Mouse (Mus musculus): ENCODE results near the gene Gm28539. TPM values are rescaled to one million over a fixed set of nuclear protein-coding genes. Genes with fewer than 3 reads are reported as not detected.
"Not testable (repeated sequence)": the region's sequence is repeated elsewhere in the genome, so short reads cannot be mapped to it uniquely, and the experiment has no call there.

Gm28539 gene
- polyA plus RNA-seq, 1 experiment, result 0.81 TPM

DNA sequence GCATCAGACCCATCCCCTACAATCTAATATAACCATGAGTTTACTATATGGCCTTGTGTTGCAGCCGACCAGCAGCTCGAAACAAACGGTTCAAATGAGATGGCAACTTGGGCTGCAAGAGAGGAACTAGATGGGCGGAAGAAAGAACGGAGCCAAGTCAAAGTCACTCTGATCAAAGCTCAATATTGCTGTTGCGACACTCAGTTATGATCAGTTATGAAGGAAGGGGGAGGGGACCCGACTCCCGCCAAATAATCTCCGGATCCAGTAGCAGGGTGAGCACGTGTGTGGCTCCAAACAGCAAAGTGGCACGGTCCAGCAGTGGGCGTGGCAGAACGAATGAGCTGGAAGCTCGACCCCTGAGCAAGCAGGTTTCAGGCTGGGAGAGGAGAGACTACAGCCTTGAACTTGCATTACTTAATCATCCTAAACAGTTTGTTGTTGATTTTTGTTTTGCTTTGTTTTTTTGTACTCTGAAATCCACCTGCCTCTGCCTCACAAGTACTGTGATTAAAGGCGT lies 10.0 kb downstream of the Gm28539 start:
- 88% methylated on average over 15 of the region's 15 CpGs for WGBS
- DNase-seq (ENCODE audit: low read depth, low spot score), result no peak

DNA sequence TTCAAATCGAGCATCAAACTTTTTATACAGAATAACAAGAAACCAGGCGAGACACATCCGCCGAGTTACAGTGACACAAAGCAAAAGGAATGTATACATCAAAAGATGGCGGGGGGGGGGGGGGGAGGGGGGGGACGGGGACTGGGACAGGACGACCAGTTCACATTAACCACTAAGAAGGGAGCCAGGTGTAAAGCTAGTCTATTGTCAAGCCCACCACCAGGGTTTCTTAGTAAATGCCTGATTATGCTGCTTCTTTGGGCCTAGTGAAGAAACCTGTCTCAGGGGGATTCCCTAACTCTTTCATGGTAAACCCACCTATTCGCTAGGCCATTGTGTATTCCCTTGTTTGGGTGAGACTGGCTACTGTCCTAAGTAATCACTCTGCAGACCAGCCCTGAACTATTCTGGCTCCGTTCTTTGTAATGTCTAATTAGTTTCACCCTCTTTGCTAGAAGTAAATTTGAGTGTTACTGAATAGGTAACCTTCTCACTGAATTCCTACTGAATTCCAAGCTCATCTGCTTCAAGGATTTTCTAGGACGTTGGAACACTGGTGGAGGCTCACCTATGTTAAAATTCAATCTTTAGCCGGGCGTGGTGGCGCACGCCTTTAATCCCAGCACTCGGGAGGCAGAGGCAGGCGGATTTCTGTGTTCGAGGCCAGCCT lies 13.3 kb downstream of the Gm28539 start:
- DNase-seq (ENCODE audit: low read depth, low spot score), result not testable (repeated sequence)
- WGBS, result 83% methylated on average over 17 of the region's 17 CpGs

DNA sequence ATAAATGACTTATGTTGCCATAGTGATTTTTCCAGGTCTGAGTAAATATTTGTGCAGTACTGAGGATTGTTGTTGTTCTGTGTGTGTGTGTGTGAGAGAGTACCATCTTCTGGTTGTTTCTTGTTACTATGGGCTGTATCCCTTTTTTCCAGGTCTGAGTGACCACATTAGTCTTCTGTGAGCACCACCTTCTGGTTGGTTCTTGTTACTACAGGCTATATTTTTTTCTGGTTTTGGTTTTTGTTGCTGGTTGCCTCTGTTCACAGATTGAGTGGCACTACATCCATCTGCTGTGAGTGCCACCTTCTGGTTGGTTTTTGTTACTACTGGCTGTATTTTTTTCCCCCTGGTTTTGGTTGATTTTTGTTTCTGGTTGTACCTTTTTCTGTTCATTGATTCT lies 22.2 kb downstream of the Gm28539 start:
- no peak for DNase-seq (ENCODE audit: low read depth, low spot score)

DNA sequence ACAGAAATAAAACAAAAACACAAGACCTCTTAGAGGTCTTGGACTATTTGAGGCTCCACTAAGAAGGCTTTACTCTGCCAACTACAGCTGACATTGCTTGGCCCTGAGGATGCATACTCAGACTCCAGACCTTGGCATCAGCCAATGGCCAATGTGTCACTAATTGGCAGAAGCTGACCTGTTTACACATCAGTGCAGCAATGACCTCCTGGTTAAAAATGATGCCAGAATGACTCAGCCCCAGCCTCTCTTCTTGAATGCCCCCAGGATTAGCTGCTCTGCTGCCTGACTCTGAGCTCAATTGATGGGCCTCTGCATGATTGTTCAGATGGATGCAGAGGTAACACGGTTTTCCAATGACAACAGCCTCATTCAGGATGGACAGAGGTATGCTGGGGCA lies 23.8 kb downstream of the Gm28539 start:
- 71% methylated on average over 1 of the region's 1 CpGs for WGBS
- DNase-seq (ENCODE audit: low read depth, low spot score), result no peak

DNA sequence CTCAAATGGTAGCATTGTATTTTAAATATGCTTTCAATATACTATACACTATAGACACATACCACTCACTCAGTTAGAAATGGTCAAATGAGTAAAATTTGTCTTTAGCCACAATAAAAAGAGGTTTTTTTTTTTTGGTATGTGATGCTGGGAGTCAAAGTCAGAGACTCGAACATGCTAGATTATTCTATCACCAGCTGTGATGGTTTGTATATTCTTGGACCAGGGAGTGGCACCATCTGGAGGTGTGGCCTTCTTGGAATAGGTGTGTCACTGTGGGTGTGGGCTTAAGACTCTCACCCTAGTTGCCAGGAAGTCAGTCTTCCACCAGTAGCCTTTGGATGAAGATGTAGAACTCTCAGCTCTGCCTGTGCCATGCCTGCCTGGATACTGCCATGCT lies 34.1 kb downstream of the Gm28539 start:
- WGBS, result 29% methylated on average over 1 of the region's 1 CpGs
- not testable (repeated sequence) for DNase-seq (ENCODE audit: low read depth, low spot score)

DNA sequence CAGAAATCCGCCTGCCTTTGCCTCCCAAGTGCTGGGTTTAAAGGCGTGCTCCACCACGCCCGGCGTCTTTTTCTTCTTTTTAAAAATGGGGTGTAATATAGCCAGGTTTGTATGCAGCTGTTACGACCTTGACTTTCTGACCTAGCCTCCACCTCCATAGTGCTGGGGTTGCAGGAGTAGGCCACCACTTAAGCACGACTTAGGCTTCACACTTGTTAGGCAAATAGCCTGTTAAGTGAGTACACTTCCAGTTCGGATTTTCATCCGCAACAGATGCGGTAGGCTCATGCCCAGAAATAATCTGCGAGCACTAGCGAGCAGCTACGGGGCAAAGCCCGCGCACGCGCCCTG lies 39.7 kb downstream of the Gm28539 start:
- no peak for DNase-seq (ENCODE audit: low read depth, low spot score)
- under 1% methylated on average over 17 of the region's 17 CpGs for WGBS

DNA sequence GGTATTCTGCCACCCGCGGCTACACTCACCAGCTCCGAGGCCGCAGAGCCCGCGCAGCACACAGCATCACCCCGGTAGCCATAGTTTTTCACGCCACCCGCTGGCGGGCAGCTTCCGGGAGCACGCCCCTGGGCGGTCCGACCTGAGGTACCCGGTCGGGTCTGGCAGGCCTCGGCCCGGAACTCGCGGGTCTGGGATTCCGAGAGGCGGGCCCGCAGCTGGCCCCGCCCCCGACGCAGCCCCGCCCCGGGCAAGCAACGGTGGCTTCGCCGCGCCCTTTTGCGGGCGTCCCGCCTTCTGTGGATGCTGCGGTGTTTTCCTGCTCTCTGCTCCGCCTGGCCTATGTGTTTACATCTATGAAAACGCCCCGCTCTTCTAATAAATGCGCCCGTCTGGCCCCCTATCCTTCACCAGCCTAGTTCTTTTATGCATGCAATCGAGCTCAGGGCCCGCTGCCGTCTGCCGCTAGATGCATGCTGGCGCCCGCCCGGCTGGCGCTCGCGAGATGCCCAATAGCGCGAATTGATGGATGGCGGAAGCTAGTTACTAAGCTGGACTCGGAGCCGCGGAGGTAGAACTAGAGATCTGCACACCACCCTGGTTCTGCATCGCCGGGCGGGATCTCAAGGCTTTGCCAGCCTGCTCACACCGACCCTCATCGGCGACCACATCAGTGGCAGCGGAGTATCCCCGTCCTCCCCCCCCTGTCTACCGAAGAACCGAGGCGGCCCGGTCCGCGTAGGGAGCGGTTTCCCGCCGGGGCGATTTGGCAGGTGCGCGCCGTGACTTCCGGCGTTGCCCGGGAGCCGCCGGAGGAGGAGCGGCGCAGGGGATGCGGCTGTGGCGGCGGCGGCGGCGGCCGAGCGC lies 40.3 kb downstream of the Gm28539 start, which contains the start of the genes Mrpl40 and Hira:
Mrpl40 (minus strand) TSS at position 421 of the 867 bp plus-strand sequence.
Hira (plus strand) TSS at position 596 of the 867 bp plus-strand sequence.
- WGBS, result under 1% methylated on average over 89 of the region's 93 CpGs
- DNase-seq (ENCODE audit: low read depth, low spot score), result peak; percentile 66

DNA sequence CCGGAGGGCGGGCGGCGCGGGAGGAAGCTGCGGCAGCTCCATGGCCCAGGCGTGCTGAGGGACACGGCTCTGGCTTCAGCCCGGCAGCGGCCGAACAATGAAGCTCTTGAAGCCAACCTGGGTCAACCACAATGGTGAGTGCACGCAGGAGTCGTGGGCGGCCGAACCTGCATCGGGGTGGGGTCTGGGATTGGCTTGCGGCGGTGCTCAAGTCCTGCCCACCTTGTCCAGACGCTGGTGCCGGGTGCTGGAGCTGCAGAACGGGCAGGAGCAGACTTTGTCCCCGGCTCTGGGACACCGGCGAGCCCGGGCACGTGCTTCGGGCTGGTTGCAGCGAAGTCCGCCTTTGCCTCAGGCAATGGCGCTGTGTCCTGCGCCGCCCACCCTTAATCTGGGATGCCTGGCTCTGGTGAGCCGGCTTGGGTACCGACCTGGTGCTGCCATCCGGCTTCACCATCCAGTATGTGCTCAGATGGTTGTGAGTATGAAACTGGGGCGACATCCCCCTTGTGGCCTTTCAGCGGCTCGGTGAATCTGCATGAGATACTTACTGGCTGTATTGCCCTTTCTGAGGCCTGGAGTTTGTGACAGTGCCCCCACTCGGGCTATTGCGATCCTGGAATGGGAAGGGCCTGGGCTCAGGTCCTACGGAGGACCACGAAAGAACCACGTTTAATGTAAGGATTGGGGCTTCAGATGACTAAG lies 41.2 kb downstream of the Gm28539 start:
- under 1% methylated on average over 43 of the region's 43 CpGs for WGBS
- DNase-seq (ENCODE audit: low read depth, low spot score), result no peak

DNA sequence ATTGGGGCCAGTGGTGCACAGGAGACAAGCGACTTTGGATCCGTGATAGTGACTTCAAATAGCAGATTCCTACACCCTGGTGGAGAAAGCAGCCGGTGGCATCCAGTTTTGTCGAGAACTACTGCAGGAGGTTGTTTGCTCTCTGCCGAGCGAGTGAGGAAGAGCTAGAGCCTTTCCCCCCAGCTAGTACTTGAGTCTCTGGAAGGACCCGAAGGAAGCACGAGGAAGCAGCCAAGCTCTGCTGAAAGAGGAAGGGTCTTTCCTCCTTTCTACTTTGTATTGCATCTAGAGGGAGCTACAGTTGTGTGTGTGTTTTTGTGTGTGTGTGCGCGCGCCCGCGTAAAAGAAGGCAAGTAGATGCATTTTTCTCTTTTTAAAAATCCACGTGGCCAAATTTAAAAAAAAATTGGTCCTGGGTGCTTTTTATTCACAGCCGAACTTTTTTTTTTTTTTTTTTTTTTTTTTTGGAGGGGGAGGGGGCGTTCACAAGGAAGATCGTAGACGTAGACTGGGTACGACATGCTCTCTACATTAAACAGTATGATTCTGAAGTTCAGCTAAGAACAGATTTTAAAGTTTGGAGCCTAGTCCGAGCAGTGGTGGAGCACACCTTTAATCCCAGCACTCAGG lies 41.8 kb downstream of the Gm28539 start:
- WGBS, result 18% methylated on average over 20 of the region's 20 CpGs
- no peak for DNase-seq (ENCODE audit: low read depth, low spot score)

DNA sequence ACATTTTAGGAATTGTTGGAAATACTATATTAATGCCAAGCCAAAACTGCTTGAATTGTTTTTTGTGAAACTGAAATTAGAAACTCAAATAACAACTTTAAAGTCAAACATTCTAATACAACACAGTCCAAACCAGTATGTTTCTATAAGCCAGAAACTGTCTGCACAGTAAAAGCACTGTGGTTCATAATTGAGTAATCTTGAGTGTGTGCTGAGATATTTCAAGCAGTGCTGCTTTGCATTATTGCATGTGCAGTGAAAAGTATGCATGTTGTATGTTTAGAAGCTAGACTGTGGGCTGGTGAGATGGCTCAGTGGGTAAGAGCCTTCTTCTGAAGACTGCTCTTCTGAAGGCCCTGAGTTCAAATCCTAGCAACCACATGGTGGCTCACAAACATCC lies 47.7 kb downstream of the Gm28539 start:
- DNase-seq (ENCODE audit: low read depth, low spot score), result no peak

DNA sequence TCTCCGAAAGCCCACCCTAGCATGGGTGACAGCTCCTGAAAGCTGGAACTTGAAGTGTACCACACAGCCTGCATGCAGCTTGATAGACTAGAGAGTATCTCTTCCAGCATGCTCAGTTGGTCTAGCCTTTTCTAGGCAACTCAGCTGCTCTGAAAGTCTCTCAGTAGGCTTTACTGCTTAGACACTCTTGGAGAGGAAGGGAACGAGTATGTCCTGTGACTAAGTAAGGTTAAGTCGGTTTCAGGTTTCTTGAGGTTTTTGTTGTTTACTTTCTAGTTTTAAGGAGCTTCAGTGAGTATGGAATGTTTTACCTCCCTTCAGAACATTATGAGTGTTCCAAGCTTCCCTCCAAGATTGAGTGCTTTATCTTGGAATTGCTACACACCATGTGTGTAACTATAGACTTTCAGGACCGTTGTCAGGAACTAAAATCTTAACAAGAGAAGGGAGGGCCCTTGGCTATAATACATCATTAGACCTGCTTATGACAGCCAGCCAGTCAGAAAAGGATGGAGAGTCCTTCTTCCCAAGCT lies 57.5 kb downstream of the Gm28539 start:
- DNase-seq (ENCODE audit: low read depth, low spot score), result no peak
- WGBS, result 66% methylated on average over 4 of the region's 4 CpGs

DNA sequence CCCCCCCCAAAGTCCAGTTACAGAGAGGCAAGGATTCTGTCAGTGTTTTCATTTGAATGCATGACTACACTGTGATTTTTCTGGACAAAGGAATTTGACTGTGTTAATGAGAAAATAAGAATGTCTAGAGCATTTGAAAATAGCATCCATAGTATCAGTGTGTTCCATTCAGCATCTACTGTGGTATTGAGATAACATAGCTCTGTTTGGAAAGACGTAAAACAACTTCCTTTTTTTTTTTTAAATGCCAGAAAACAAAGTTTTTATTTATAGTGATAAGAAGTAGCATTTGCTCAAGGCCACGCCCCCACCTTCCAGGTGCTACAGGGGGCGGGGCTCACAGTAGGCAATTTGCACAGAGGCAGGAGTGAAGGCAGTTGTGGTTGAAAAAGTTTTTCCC lies 58.9 kb downstream of the Gm28539 start:
- WGBS, result 41% methylated on average over 3 of the region's 3 CpGs
- DNase-seq (ENCODE audit: low read depth, low spot score), result no peak

DNA sequence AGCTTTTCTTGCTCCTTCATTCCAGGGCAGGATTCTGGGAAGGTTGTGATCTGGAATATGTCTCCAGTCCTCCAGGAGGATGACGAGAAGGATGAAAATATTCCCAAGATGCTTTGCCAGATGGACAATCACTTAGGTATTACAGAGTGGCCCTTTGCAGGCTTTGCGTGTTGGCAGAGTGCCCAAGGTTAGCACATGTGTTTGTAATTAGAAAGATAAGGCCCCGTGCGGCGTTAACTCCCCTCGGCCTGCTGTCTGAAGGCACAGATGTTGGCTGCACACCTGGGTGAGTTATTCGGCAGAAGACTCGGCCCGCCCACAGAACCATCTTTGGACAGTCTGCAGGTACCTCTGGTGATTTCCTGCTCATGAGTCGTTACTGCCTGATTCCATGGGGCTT lies 60.0 kb downstream of the Gm28539 start:
- WGBS, result 44% methylated on average over 10 of the region's 10 CpGs
- no peak for DNase-seq (ENCODE audit: low read depth, low spot score)

DNA sequence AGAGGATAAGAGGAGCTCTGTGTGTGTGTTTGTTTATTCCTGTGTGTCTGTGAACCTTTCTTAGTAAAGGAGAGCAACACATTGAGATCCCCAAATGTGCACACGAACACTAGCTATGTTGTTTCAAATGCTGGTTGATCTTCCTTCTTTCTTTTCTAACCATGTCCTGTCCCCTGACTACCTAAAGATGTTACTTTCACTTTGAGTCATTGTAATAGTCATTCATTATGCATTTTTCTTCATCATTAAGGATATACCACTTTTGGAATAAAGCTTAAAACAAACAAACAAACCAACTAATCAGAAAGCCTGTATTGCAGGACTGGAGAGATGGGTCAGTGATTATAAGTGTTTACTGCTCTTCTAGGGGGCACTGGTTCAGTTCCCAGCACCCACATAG lies 69.3 kb downstream of the Gm28539 start:
- 94% methylated on average over 1 of the region's 1 CpGs for WGBS
- no peak for DNase-seq (ENCODE audit: low read depth, low spot score)

DNA sequence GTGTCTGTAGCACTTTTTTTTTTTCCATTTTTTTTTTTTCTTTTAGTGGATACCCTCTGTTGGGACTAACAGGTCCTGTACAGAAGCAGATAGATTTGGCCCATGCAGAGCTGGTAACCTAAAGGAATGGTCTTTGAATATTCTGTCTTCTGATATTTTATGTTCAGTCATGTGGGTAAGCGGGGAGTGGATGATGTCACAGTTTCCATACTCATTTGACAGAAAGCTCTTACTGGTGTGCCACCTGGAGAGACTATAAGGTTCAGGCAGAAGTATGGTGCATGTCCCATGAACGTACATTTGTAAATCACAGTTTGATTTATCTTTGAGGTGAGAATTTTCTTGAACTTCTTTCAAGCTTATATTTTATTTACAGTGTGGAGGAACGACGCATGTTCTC lies 79.7 kb downstream of the Gm28539 start:
- WGBS, result 96% methylated on average over 4 of the region's 4 CpGs

DNA sequence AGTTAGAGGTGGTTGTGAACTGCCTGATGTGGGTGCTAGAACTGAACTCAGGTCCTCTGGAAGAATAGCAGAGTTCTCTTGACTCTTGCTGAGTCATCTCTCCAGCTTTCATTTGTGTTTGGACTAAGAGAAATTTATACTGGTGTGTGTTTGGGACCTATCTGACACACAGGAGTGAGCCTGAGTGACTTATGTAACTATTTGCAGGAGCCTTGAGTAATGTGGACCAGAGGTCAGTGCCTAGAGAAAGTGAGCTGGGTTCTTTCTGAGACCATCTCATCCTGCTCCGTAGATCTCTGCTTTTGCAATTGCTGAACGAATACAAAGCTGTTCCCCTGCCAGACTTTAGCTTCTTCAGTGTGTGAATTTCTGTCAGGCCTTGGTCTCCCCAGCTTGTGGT lies 85.4 kb downstream of the Gm28539 start:
- DNase-seq (ENCODE audit: low read depth, low spot score), result no peak
- 94% methylated on average over 2 of the region's 2 CpGs for WGBS

More for the DNA sequence above, 79.7 kb downstream of the Gm28539 start:
- DNase-seq (ENCODE audit: low read depth, low spot score), result no peak

DNA sequence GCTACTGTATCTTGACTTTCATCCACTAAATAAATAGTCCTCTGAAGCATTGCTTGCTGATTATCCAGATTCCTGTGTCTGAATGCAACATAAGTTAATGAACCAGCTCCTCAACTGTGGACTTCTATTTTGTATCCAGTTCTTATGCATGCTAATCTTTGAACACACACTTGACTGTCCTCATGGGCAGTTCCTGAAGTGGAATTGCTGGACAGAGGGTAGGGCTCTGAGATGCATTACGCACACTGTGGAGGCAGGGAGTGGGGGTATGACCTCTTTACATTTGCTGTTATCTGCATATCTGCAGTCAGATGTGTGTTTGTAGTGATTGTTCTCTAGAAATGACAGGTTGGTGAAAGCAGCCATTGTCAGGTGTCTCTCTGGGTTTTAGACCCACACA lies 91.6 kb downstream of the Gm28539 start:
- WGBS, result 100% methylated on average over 1 of the region's 1 CpGs
- no peak for DNase-seq (ENCODE audit: low read depth, low spot score)

DNA sequence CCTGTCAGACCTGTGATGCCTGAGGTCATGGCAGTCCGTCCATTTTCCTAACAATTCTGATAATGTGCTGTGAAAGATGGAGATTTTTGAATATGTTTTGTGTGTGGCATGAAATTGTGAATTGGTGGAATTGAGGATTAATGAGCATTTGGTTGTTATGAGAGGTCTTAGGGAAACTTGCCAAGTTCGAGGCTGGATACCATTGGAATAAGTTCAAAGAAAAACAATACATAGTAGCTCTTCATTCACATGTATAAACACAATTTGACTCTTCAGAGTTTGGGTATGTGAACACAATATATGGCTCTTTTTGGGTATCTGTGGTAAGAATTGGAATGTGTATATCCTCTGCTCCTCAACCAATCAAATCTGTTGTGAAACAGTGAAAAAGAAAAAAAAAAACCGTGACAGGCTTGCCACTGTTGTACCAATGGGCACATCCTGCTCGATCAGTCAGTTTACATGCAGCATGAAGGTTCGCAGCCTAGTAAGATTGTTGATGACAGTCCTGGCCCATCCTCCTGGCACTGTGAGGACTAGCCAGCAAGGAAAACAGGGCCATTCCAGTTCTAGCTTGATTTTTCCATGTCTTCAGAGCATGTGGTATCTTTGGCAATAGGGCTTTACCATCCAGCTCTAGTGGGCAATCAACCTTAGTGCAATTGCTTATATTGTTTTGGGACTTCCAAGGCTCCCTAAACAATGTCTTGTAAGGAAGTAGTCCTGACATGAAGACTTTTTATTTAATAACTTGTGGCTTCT lies 102.1 kb downstream of the Gm28539 start:
- 86% methylated on average over 5 of the region's 5 CpGs for WGBS
- DNase-seq (ENCODE audit: low read depth, low spot score), result no peak

DNA sequence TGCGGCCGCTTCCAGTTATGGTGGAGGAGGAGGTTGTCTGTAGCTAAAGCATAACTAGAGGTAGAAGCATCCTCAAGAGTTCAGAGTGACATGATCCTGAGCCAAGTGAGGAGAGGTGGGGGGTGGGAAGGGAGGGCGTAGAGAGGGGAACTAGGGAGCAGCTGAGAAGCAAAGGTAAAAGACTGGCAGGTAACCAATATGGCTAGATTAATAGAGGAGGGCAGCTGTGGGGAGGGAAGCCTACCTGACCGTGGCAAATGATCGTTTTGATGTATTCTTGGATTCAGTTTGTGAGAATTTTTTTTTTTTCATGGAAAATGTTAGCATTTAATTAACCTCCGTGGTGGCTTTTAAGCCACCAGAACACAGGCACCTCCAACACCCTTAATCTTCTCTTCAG lies 107.5 kb downstream of the Gm28539 start:
- WGBS, result 85% methylated on average over 6 of the region's 6 CpGs
- no peak for DNase-seq (ENCODE audit: low read depth, low spot score)
